Mouse (Mus musculus) 3134 (cell line): ENCODE data around the gene Hs3st6.

ENCODE experiments used
- DNase-seq: peaks from one replicate; pipeline ENCODE4 v3.0.0-alpha.2; 2011; ENCODE audit warnings: low spot score; ENCODE audit not compliant: insufficient read length; ENCODE audit errors: extremely low read depth

The Hs3st6 gene

DNA sequence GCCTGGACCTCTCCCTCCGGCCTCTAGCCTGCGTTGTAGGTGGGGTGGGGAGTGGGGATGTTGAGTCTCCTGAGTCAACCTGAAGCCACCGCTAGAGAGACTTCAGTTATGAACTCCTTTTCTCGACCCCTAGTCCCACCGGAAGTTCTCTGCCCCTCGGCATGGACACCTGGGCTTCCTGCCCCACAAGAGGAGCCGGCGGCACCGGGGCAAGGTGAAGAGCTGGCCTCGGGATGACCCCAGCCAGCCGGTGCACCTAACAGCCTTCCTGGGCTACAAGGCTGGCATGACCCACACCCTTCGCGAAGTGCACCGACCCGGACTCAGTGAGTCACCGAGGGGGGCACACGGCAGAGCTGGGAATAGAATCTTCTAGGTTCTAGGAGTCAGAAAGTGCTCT, 24.6 kb upstream of the Hs3st6 start:
- DNase-seq, result no peak

DNA sequence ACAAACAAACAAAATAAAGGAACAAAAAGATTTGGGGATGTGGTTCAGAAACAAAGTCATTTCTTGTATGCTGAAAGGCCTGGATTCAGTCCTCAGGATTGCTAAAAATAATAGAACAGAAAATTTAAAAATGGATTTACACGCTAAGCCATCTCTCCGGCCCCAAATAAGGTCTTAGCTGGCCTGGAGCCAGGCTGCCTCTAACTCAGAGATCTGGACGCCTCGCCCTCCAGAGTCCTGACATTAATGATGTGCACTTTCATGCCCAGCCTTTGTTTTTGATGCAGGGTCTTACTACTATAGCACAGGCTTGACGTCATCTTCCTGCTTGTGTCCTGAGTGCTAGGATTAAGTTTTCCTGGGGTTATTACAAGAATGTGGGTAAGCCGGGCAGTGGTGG, 23.7 kb upstream of the Hs3st6 start:
- no peak for DNase-seq

DNA sequence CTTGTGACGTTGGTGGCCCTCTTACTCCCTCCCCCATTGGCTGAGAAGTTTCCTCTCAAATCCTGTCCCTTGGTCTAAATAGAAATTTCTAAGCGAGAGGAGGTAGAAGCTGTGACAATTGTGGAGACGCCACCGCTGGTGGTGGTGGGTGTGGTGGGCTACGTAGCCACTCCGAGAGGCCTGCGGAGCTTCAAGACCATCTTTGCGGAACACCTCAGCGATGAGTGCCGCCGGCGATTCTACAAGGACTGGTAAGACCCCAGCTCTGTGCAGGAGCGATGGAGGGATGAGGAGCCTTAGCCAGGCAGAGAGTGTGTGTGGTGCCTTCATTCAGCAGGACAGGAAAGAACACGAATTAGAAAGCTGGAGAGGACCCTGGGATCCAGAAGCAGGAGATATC, 22.0 kb upstream of the Hs3st6 start:
- DNase-seq, result no peak

DNA sequence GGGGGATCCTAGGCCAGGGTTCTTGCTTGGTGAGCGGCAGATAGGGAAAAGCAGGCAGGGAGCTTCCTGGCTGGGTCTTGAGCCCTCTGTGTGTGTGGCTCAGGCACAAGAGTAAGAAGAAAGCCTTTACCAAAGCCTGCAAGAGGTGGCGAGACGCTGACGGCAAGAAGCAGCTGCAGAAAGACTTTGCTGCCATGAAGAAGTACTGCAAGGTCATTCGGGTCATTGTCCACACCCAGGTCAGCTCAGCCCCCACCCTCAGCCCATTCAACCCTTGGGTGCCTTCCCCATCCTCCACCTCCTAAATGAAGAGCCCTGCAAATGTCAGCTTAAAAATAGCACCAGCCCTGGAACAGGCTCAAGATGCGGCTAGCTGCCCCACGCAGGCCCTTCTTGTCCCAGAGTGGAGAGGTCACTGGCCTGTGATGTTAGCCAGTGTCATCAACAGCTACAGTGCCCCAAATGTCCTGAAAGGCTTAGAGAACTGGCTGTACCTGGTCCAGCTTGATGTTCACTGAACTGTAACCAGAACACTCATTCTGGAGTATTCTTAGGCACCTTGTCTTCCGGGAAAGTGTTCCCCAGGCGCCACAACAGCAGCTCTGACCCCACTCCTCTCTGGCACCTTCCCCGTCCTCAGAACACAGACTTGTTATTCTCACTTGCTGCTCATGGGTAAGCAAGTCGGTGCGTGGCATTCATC, 20.4 kb upstream of the Hs3st6 start:
- no peak for DNase-seq

DNA sequence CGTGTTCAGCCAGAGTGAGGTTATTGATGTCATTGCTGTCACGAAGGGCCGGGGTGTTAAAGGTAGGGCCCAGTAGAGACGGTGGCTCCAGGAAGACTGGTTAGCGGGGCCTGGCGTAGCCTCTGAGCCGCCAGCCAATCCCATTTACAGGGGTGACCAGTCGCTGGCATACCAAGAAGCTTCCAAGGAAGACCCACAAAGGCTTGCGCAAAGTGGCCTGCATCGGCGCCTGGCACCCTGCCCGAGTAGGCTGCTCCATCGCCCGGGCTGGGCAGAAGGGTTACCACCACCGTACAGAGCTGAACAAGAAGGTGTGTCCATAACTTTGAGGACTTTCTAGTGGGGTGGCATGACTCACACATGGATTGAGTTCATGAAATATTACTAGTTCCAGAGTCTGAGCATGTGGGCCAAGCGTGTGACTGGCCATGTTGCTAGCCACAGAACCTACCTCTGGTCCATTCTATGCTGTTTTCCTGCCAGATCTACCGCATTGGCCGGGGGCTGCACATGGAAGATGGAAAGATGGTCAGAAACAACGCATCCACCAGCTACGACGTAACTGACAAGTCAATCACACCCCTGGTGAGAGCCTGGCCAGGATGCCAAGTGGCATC, 19.2 kb upstream of the Hs3st6 start:
- peak; percentile 40 for DNase-seq

DNA sequence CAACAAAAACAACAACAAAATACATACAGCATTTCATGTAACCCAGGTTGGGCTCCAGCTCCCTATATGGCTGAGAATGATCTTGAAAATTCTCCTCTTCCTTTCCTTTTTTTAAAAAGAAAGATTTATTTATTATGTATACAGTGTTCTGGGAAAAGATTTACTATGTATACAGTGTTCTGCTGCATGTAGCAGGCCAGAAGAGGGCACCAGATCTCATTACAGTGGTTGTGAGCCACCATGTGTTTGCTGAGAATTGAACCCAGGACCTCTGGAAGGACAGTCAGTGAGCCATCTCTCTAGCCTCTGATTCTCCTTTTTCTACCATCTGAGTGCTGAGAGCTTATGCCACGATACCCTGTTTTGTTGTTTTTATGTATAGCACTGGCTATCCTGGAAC, 18.3 kb upstream of the Hs3st6 start:
- no peak for DNase-seq

DNA sequence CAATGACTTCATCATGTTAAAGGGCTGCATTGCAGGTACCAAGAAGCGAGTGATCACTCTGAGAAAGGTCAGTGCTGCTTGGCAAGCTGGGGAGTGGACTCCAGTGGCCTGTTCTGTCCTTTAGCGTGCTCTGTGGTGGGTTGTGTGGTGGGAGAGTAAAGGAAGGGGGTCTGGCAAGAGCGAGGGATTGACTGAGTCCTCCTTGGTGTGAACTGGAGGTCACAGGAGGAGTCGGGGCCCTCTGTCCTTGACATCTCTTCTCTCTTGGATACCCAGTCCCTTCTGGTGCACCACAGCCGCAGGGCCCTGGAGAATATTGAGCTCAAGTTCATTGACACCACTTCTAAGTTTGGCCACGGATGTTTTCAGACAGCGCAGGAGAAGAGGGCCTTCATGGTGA, 17.3 kb upstream of the Hs3st6 start:
- DNase-seq, result no peak

DNA sequence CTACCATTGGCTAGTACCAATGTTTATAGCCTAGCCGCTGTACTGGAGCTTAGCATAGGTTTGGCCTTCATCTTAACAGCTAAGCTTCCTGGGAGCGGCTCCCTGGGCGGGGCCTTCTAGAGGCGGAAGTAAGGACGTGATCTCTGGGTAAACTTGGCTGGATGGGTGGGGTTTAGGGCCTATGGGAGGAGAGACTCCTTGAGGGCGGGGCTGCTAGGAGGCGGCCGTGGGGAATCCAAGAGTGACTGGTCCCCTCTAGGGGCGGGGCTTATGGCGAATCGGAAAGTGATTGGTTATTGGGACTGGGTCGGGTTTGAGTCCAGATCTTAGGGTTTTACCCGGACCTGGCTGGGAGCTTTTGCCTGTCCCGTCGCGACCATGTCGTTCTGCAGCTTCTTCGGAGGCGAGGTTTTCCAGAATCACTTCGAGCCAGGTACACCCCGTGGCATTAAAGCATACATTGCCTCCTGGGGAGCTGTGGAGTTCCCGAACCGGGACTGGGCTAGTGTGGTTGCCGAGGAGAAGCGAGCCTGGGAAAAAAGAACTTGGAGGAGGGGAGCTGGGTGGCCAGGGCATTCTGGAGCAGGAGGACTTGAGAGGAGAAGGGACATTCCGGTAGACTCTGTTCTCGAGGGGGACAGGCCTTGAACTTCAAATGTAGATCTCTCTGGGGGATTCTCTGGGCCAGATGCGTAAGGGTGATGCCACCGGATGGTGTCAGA, 16.3 kb upstream of the Hs3st6 start, which contains the start of gene Msrb1:
Gene Msrb1 (plus strand): TSS at position 313 of the 722 bp plus-strand sequence.
- DNase-seq, result peak; percentile 94

DNA sequence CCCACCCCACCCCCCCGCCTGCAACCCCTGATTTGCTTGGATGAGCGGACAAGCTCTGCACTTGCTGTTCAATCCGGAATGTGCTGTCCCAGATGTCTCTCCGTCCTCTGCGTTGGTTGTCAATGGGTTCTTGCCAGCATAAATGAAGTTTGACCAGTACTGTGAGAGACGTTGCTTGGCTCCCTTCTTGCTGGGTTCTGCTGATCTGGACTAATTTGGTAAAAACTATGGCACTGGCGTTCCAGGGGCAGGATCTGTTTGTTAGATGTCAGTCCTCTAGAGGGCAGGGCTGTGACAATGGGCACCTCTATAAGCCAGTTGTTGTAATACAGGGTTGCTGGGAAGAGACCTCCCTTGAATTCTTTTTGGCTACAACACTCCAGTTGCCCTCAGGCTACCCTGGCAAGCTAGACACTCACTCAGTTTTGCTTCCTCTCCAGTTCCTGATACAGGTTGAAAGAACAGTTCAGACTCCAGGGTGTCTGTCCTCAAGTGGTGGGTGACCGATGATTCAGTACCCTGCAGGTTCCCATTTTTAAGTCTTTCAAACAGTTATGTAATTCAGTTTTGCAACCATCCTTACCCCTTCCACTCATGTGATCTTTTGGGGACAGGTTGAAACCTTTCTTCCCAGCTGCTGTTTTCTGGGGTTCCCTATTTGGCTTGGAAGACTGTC, 15.5 kb upstream of the Hs3st6 start:
- no peak for DNase-seq

DNA sequence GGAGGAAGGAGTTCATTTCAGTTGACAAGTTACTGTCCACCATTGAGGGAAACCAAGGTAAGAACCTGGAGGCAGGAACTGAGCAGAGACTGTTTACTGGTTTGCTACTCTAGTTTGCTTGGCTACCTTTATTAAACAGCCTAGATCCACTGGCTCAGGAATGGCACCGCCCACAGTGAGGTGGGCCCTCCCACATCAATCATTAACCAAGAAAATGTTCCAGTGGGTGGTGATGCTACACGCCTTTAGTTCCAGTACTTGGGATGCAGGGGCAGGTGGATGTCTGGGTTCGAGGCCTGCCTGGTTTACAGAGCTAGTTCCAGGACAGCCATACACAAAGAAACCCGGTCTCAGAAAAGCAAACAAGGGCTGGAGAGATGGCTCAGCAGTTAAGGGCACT, 14.6 kb upstream of the Hs3st6 start:
- DNase-seq, result no peak

DNA sequence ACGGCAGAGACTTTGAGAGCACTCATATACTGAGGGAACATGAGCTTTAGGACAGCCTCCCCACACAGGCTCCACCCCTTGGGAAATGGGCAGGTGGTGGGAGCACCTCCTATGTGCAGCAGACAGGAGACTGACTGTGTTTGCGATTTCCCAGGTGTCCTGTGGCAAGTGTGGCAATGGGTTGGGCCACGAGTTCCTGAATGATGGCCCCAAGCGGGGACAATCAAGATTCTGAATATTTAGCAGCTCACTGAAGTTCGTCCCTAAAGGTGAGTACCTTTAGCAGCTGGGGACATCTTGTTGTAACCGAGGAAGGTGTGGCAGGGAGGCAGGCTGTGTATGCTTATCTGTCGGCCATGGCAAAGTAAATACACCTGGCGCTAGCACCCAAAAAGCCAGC, 12.9 kb upstream of the Hs3st6 start:
- DNase-seq, result no peak

DNA sequence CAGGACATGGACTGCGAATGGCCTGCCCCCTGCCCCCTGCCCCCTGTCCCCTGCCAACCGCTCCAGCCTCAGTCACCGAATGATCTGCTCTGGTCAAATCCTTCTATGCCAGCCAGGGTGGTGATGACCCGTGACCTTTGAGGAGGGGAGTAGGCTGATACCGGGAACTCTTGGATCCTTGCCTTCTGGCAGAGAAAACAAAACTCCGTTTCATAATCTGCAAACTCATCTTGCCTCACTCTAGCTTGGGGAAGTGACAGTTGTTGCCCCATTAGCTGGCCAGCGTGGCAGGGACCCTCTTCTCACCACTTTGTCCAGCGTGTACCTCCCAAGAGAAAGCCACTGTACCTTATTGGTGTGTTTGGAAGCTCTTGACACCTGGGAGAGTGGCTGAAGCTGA, 10.5 kb upstream of the Hs3st6 start:
- no peak for DNase-seq

DNA sequence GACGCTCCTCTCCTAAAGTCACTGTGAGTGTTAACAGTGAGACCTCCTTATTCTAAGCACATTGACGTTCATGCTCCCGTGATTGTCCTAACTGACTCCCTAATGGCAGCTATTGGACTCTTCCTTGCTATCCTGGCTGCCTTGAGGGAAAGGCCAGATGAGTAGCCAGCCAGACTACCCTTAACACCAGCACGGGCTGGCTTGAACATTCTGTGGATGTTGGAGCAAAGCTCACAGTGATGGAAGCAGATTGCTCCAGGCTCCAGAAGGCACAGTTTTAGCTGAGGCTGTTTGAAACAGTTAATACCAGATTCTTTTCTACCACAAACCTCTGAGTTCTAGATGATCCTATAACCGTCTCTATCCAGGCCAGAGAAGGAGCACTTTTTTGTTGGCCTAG, 8.9 kb upstream of the Hs3st6 start:
- no peak for DNase-seq

DNA sequence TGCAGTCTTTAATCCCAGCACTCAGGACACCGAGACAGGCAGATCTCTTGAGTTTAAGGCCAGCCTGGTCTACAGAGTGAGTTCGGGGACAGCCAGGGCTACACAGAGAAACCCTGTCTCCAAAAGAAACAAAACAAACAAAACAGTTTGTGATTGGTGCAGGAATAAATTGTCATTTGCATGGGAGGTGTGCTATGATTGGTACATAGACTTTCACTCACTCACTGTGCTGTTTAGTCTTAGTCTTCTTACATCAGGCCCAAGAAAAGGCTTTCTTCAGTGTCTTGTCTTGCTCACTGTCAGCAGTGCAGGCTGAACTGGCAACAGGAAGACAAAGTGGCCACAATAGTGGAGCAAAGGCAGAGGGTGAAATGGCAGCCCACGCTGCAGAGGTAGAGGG, 8.4 kb upstream of the Hs3st6 start:
- DNase-seq, result no peak

DNA sequence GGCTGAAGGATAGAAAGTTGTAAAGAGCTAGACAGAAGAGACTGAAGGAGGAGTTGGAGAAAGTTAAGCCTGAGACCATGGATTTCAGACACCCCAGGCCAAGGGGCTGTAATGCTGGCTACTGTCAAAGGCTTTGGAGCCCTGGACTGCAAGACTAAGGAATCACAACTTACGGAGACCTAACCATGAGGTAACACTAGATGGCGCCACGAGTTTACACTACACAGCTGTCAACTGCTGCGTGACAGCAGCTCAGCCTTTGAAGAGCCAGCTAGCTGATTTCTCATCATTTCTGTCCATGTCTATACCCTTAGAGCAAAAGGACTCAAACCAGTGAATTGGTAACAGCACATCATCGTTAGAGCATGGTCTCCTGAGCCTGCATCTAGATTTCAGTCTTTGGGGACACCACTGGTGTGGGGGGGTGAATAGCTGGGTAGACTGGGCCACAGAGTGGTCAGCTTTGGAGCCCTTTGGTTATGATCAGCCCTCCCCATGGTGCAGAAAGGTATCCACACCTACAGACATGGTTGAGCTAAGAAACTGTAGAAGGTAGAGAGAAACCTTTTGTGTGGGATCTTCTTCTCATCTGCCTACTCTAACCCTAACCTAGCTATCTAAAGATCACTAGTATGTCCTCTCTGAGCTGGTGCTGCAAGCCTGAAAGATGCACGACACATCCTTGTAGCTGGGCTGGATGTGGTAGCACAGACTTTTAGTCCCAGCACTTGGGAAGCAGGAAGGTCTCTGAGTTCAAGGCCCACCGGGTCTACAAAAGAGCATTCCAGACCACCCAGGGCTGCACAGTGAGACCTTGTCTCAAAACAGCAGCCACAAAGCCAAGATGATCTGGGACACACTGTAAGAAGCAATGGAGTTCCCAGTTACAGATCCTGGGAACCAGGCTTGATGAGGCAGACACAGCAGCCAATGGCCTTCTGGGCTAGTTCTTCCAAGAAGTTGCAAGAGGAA, 7.0 kb upstream of the Hs3st6 start:
- no peak for DNase-seq

DNA sequence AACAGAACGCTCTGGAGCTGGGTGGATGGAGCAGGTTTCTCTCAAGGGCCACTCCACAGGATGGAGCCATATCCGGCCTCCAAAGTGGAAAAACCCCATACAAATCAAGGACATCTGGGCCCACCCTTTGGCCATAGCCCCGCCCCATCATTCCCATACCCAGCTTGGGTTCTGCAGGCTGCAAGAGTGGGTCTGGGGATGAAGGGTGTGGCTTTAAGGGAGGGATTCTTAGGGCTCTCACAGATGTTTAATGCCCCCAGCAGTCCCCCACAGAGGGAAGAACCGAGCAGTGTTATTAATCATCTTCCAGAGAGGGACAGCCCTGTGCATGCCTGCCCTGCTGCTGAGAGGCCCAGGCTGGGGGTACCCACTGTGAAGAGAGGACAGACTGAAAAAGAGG, 5.8 kb upstream of the Hs3st6 start:
- no peak for DNase-seq

DNA sequence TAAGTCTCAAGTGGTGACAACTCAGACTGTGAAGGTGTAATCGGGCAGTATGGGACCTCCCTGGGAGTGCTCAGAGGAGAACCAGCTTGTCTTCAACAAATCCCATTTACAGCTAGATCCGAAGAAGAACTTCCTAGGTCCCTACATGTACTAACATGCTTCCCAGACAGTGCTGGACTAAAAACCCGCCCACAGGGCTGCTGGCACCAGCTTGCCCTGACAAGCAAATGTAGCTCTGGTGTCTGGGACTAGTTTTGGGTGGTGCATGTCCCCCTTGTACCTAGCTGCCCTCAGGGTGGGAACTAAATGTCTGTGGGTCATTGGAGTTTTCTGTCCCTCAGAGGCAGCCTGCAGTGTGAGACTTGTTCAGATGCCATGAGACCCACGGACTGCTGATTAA, 1.3 kb upstream of the Hs3st6 start:
- DNase-seq, result no peak

DNA sequence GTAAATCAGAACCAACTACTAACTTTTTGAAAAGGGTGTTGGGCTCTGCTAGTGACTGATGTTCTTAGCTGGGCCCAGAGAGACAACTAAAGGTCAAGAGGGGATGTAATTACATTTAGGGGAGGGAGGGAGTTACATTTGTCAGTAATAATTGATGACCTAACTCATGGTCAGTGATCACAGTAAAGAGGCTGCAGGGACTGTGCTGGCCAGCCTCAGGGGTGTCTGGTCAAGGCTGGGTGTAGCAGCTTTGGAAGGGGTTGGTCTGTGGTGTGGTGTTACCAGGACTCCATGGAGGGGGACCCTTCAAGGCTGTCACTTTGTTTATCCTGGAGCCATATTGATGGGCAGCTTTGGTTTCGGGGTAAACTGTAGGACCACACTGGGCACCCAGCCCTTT, 4.6 kb downstream of the Hs3st6 start:
- no peak for DNase-seq

DNA sequence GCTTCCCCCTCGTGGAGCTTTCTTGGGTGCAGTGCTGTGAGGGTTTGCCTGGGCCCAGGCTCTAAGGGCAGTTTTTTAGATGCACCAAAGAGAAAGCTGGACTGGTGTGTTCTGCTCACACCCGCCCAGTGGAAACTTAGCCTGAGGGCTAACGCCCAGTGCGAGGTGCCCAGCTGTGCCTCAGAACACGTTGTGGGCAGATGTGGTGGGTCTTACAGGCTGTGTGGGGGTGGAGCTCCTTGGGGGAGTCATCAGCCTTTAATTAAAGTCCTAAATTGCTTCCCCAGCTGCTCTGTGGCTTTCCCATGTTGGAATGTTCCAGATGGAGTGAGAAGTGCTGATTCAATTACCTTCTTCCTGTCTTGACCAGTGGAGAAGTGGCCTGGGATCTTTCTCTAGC, 8.3 kb downstream of the Hs3st6 start:
- no peak for DNase-seq
